Mouse (Mus musculus) cerebellum, adult 8-10 months (tissue): Measurements from ENCODE around the gene Rtn3.
A peak's percentile ranks its signal among the peaks of the same experiment; 100 is the strongest.
"Not testable (repeated sequence)": the region's sequence is repeated elsewhere in the genome, so short reads cannot be mapped to it uniquely, and the experiment has no call there.

ENCODE experiments used
- DNase-seq: peaks from one replicate; pipeline ENCODE4 v3.0.0; 2022

The Rtn3 gene

DNA sequence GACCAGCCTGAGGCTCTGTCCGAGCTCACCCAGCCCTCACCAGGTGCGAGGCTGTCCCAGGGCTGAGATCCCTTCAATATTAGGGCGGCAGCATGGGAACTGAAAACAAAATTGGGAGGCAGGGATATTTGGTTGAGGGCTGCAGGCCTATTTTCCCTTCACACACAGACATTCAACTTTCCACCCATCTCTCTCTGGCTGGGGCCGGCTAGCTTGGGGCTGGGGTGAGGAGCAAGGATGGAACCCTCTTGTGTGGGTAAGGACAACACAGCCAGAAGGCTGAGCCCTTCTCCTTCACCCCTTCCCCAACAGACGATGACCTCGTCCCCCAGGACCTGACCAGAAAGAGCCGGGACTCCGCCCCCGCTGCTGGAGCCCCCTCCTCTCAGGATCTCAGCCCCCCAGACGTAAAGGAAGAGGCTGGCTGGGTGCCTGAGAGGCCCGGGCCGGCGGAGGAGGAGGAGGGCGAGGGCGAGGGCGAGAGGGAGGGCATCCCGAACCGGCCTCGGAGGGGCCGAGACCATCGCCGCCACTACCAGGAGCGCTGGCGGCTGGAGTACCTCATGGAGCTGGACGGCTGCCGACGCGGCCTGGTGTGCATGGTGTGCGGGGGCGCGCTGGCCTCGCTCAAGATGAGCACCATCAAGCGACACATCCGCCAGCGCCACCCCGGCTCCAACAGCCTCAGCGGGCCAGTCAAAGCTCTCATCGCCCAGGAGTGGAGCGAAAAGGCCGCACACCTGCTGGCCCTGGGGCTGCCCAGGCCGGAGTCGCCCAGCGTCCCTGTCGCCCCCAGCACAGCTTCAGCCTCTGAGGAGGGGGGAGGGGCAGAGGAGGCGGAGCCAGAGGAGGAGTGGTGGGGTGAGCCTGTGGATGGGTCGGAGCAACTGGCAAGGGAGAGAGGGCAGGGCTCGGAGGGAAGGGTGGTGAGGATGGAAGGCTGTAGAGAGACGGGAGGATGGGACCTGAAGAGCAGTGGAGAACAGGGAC is 61.2 kb downstream of the Rtn3 start:
- peak; percentile 64 for DNase-seq

- DNase-seq = peak; percentile 17
These were observed 62.1 kb downstream of the Rtn3 start for GRCm38 (mm10) chr19:7420841-7421601.

- DNase-seq = no peak
These were observed 63.0 kb downstream of the Rtn3 start for GRCm38 (mm10) chr19:7420108-7420507.

DNA sequence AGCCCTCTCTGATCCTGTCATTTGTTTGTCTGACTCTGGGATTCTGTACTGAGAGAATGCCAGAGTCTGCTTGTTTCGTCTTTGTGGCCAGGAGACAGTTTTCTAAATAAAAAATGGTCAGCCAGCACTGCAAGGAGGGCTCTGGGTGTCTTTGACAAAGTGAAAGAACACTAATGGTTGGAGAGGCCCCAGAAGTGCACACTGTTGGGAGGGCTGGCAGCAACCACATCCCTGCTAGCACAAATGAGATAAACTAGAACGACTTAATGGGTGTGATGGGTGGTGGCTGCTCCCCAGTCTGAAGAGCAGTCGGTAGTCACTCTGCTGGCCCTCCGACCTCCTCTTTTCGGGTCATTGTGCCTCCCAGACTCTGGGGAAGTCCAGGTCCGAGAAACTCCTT is 63.9 kb downstream of the Rtn3 start:
- DNase-seq = no peak

GRCm38 (mm10) chr19:7417911-7418849 is 64.9 kb downstream of the Rtn3 start:
- DNase-seq = peak; percentile 78

DNA sequence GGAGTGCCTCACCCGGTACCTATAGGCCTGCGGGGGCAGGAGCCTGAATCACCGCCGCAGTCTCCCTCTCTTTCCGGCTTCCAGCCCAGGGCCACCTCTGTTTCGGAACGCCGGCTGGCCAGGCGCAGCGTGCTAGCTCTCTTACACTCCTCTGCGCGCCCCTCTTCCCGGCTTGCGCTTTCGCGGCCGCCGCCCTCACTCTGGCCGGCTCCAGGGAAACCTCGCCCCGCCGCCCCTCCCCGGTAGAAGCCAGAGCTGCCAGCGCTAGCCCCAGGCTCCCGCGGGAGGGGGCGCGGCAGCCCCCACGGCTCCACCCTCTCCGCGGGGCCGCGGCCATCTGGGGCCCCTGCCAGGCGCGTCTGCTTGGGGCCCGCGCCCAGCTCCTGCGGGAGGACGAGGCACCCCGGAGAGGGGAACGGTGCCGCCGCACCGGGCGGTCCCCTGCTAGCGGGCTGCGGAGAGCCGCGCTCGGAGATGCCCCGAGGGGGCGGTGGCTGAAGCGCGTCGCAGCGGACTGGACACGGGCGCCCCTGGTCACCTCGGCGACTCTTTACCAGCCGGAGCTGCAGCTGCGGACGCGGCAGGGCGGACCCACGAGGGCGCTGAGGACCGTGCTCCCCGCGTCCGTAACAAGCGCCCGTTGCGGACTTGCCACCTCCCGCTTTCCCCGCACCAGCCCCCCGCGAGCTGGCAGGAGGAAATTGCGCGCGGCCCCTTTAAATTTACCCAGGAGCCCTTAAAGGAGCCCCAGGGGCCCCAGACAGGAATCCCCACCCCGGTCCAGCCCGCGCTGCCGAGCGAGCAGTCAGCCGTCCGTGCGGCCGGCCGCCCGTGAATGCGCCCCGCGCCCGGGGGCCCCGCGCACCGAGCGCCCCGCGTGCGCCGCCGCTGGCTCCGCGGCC is 66.0 kb downstream of the Rtn3 start, which contains the start of gene 2700081O15Rik:
Gene 2700081O15Rik, plus strand, starts transcription at position 792 of the 902 bp plus-strand sequence.
- peak; percentile 50 for DNase-seq

GRCm38 (mm10) chr19:7415916-7416833 is 66.9 kb downstream of the Rtn3 start:
- no peak for DNase-seq

DNA sequence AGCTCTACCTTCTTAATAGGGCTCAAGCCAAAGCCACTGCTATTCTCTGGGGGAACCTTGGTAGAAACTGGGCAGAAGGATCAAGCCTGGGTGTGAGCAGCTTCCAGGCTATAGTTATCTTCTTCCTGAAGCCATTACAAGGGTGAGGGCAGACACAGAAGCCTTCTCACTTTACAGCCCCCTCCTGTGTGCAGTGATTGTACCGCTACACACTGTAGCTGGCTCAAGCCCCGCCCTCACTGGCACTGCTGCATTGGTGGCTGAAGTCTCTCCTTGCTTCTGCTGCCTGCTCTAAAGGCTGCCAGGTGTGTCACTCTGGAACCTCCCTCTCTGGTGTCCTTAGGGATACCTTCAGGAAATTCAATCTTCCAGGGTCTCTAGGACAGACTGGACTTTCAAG is 70.7 kb downstream of the Rtn3 start:
- DNase-seq = no peak

- DNase-seq = no peak
These were observed 78.4 kb downstream of the Rtn3 start for GRCm38 (mm10) chr19:7404623-7405229.

DNA sequence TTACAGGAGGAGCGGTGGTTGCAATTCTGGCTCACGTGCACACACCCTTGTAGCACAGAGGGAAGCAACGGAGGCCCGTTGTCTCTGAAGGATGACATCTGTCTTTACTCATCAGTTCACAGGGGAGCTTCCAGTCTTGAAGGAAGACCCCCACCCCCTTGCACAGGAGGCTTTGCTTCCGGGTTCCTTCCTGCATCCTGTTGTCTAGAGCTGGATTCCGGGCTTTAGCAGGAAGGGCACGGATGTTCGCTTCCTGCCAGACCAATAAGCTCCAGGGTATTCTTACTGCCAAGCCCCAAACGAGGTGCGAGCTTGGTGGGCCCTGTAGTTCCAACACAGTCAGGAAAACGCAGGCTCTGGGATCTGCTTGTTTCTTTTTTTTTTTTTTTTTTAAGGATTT is 82.4 kb downstream of the Rtn3 start:
- DNase-seq = no peak

DNA sequence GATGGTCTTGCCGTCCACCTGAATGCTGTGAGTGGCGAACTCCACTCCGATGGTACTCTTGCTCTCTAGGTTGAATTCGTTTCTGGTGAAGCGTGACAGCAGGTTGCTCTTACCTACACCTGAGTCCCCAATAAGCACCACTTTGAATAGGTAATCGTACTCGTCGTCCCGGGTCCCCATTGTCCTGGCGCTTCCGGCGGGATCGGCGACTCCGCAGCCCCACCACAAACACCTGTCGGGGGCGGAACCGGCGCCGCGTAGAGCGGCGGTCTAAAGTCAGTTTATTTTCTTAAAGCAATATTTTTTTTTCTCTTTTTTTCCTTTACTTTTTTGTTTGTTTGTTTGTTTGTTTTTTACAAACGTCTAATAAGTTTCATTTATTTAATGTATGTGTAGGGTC is 84.2 kb downstream of the Rtn3 start:
- DNase-seq = not testable (repeated sequence)

- DNase-seq = not testable (repeated sequence)
These were observed 85.9 kb downstream of the Rtn3 start for GRCm38 (mm10) chr19:7396867-7397826.

DNA sequence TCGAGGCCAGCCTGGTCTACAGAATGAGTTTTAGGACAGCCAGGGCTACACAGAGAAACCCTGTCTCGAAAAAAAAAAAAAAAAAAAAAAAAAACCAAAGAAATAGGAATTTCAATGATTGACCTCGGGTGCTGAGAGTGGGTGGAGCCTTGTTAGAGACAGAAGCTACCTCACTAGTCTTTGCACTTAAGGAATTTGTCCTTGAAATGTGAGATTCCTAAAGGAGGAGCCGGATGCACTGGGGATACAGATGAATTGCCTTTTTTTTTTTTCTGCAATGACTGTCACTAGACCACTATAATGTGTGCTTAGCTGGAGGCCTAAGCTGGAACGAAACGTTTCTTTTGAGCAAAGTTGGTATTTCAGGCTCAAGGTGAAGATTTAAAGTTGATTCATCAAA is 94.6 kb downstream of the Rtn3 start:
- DNase-seq = no peak

DNA sequence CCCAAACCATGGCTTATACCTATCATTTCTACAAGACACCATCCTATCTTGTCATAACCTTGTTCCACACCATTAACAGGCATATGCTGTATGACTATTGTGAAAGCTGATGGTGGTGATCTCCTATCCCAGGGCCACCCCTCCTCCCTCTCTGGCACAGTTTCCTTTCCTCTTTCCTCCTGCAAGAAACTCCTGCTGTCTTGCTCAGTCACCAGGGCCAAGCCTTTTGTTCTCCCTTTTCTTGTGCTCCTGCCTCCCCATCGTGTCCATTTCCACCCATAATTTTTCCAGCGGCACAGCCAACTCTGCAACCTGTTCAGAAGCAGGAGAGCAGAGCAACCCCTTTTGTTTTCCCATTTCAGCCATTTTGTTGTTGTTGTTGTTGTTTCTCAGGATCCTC is 97.0 kb downstream of the Rtn3 start:
- DNase-seq = no peak

GRCm38 (mm10) chr19:7382903-7383865 is 99.9 kb downstream of the Rtn3 start, which contains the start of gene Spindoc:
Gene Spindoc (minus strand): TSS chr19:7382994.
- DNase-seq = peak; percentile 99

DNA sequence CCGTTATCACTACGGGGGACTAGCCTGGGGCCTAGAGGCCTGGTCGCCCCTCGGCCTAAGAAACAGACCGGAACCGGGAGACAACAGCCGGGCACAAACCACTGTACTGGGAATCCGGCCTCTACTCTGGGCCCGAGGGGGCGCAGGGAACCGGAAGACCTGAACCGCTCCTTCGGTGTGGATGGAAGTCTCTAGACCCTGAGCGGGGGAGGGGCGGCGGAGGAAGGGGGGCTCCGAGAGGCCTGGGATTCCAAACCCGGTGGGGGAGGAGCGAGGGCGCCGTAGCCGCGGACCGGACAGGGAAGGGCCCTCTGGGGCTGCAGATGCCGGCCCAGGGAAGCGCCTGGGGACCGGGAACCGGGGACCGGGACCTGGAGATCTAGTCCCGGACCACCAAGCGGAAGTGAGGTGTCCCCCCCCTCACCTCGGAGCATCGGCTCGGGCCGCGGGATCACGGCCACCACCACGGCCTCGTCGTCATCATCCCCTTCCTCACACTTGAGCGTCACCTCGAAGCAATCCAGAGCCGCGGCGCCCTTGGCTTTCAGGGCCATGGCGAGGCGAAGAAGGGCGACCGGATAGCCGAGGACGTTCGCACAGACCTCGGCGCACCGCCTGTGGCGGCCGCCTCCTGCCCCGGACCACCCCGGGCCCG is 100.7 kb downstream of the Rtn3 start:
- DNase-seq = peak; percentile 45

DNA sequence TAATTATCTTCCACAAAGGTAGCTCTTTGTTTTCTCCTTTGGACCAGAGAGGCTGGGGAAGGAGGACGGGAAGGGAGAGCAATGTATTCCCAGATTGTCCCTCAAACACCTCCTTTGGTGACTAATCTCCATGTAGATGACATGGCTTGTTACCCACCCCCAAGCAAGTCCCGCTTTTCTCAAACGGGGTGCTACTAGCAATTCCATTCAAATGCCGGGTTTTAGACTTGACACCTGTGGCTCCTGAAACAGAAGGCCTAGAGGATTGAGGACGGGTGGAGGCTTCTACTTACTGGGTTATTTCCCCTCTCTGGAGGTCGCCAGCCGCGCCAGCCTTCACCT is 101.2 kb downstream of the Rtn3 start:
- DNase-seq = no peak
